Mouse (Mus musculus) forebrain, embryonic 13.5 days (tissue): Measurements from ENCODE around the gene Fam222a. TPM values are rescaled to one million over a fixed set of nuclear protein-coding genes. Genes with fewer than 3 reads are reported as not detected.

Experiments used
- ATAC-seq: fragments of 200-750 bp; cut with Nextera tagmentation; 2 replicates; pipeline ENCODE4 v1.8.0; 2017
- H3K27ac ChIP-seq: fragments of 300-500 bp; sonication (generic); 2 replicates; pipeline ENCODE4 v1.5.1; 2015; ENCODE audit warnings: inconsistent platforms, mild to moderate bottlenecking, moderate library complexity
- H3K27me3 ChIP-seq: fragments of 300-500 bp; sonication (generic); 2 replicates; pipeline ENCODE4 v1.6.1; 2015; ENCODE audit warnings: mild to moderate bottlenecking, inconsistent platforms
- H3K36me3 ChIP-seq: fragments of 300-500 bp; sonication (generic); 2 replicates; pipeline ENCODE4 v1.6.1; 2015; ENCODE audit warnings: mild to moderate bottlenecking, inconsistent platforms; ENCODE audit not compliant: poor library complexity, severe bottlenecking
- H3K4me1 ChIP-seq: fragments of 300-500 bp; sonication (generic); 2 replicates; pipeline ENCODE4 v1.6.1; 2015; ENCODE audit warnings: inconsistent platforms
- H3K4me2 ChIP-seq: fragments of 300-500 bp; sonication (generic); 2 replicates; pipeline ENCODE4 v1.6.1; 2015; ENCODE audit warnings: inconsistent platforms, mild to moderate bottlenecking, moderate library complexity
- H3K4me3 ChIP-seq: fragments of 300-500 bp; sonication (generic); 2 replicates; pipeline ENCODE4 v1.5.1; 2015; ENCODE audit warnings: mild to moderate bottlenecking, inconsistent platforms
- H3K9ac ChIP-seq: fragments of 300-500 bp; sonication (generic); 2 replicates; pipeline ENCODE4 v1.6.1; 2015; ENCODE audit warnings: mild to moderate bottlenecking, inconsistent platforms
- H3K9me3 ChIP-seq: fragments of 300-500 bp; sonication (generic); replicated peaks from 2 replicates; pipeline ENCODE4 v1.6.1; 2016; ENCODE audit warnings: inconsistent platforms
- WGBS: fragments of 180-500 bp; shearing (Covaris S2); methylation state at CpG from one replicate; pipeline ENCODE4 v1.1.7; 2015; 5-methylcytosine and 5-hydroxymethylcytosine counted together
- polyA plus RNA-seq: library from polyadenylated mRNA; unstranded; fragments of >200 nt; fragmentation: Nextera tagmentation; extraction: Ambion mirVana; gene quantifications from 2 replicates; pipeline ENCODE4 v1.2.1, GENCODE M21; 2015

The Fam222a gene
- polyA plus RNA-seq, 1 experiment from 2014 or later, result 4.8 TPM

GRCm38 (mm10) chr5:114588416-114588815, 20.6 kb downstream of the Fam222a start:
- 48% methylated on average over 10 of the region's 10 CpGs for WGBS
- peak overlapping the region; percentile 53; the same call in 1 of the 2 replicates for H3K27ac ChIP-seq
- H3K9ac ChIP-seq, result no peak overlapping the region; the same call in 1 of the 2 replicates
- peaks cover 92% of the 10 kb centered on the region for H3K4me1 ChIP-seq
- no peak for ATAC-seq
- no peaks in the 10 kb centered on the region for H3K36me3 ChIP-seq
- peaks cover 34% of the 10 kb centered on the region for H3K27me3 ChIP-seq
- H3K4me3 ChIP-seq, result no peak overlapping the region
- no peak overlapping the region for H3K4me2 ChIP-seq
- no peaks in the 10 kb centered on the region for H3K9me3 ChIP-seq

- Histone ChIP-seq H3K4me2 (0 out of 2 replicates have a peak overlapping the region, but pooled peaks have one; percentile 2), H3K27ac (peak overlapping the region; percentile 53), H3K9ac (peak overlapping the region; percentile 50), H3K4me1 (peaks cover 92% of the 10 kb centered on the region), H3K9me3 (no peaks in the 10 kb centered on the region), H3K36me3 (no peaks in the 10 kb centered on the region), H3K27me3 (peaks cover 28% of the 10 kb centered on the region), H3K4me3 (no peak overlapping the region)
- 12% methylated on average over 6 of the region's 6 CpGs for WGBS
- no peak for ATAC-seq
These were observed 21.2 kb downstream of the Fam222a start for GRCm38 (mm10) chr5:114589026-114589425.

GRCm38 (mm10) chr5:114589454-114589853, 21.6 kb downstream of the Fam222a start:
- H3K27me3 ChIP-seq, result peaks cover 28% of the 10 kb centered on the region
- no peak overlapping the region for H3K4me2 ChIP-seq
- H3K4me3 ChIP-seq, result no peak overlapping the region
- H3K27ac ChIP-seq, result peak overlapping the region; percentile 53
- H3K9me3 ChIP-seq, result no peaks in the 10 kb centered on the region
- peak overlapping the region; percentile 50; the same call in 1 of the 2 replicates for H3K9ac ChIP-seq
- H3K36me3 ChIP-seq, result 0 out of 2 replicates have a peak, but pooled peaks cover 4% of the 10 kb centered on the region
- ATAC-seq, result no peak
- WGBS, result 40% methylated on average over 2 of the region's 2 CpGs
- peaks cover 92% of the 10 kb centered on the region for H3K4me1 ChIP-seq

- no peaks in the 10 kb centered on the region for H3K9me3 ChIP-seq
These were observed 22.5 kb downstream of the Fam222a start for GRCm38 (mm10) chr5:114590043-114590913.

GRCm38 (mm10) chr5:114591151-114591561, 23.3 kb downstream of the Fam222a start:
- H3K4me3 ChIP-seq, result no peak overlapping the region
- peak overlapping the region; percentile 53 for H3K27ac ChIP-seq
- no peak overlapping the region for H3K9ac ChIP-seq
- H3K4me1 ChIP-seq, result peaks cover 80% of the 10 kb centered on the region
- H3K36me3 ChIP-seq, result peaks cover 19% of the 10 kb centered on the region
- 36% methylated on average over 15 of the region's 15 CpGs for WGBS
- peak overlapping the region; percentile 14; the same call in 1 of the 2 replicates for H3K4me2 ChIP-seq
- peaks cover 11% of the 10 kb centered on the region for H3K27me3 ChIP-seq
- H3K9me3 ChIP-seq, result no peaks in the 10 kb centered on the region
- ATAC-seq, result no peak

More at GRCm38 (mm10) chr5:114590043-114590913, 22.5 kb downstream of the Fam222a start:
- ATAC-seq, result no peak
- WGBS, result 78% methylated on average over 17 of the region's 17 CpGs
- H3K36me3 ChIP-seq, result peaks cover 12% of the 10 kb centered on the region
- H3K4me3 ChIP-seq, result no peak overlapping the region
- peak overlapping the region; percentile 53 for H3K27ac ChIP-seq
- H3K4me1 ChIP-seq, result peaks cover 85% of the 10 kb centered on the region
- no peak overlapping the region for H3K4me2 ChIP-seq
- H3K27me3 ChIP-seq, result peaks cover 20% of the 10 kb centered on the region
- peak overlapping the region; percentile 34 for H3K9ac ChIP-seq

- H3K4me3 ChIP-seq, result no peak overlapping the region
- no peaks in the 10 kb centered on the region for H3K9me3 ChIP-seq
- H3K27me3 ChIP-seq, result peaks cover 2% of the 10 kb centered on the region; the same call in 1 of the 2 replicates
- no peak for ATAC-seq
- H3K4me2 ChIP-seq, result peak overlapping the region; percentile 43
- 32% methylated on average over 19 of the region's 19 CpGs for WGBS
- H3K9ac ChIP-seq, result no peak overlapping the region
- H3K4me1 ChIP-seq, result peaks cover 87% of the 10 kb centered on the region
- peaks cover 19% of the 10 kb centered on the region for H3K36me3 ChIP-seq
- H3K27ac ChIP-seq, result peak overlapping the region; percentile 73
These were observed 24.8 kb downstream of the Fam222a start for GRCm38 (mm10) chr5:114592463-114593160.

- H3K9ac ChIP-seq, result 0 out of 2 replicates have a peak overlapping the region, but pooled peaks have one; percentile 18
- ATAC-seq, result peak; percentile 54; the same call in 1 of the 2 replicates
- peaks cover 19% of the 10 kb centered on the region for H3K36me3 ChIP-seq
- no peaks in the 10 kb centered on the region for H3K9me3 ChIP-seq
- H3K4me1 ChIP-seq, result peaks cover 81% of the 10 kb centered on the region
- peaks cover 2% of the 10 kb centered on the region; the same call in 1 of the 2 replicates for H3K27me3 ChIP-seq
- peak overlapping the region; percentile 73 for H3K27ac ChIP-seq
- 38% methylated on average over 12 of the region's 12 CpGs for WGBS
- H3K4me2 ChIP-seq, result peak overlapping the region; percentile 43
- H3K4me3 ChIP-seq, result peak overlapping the region; percentile 6; the same call in 1 of the 2 replicates
These were observed 25.5 kb downstream of the Fam222a start for GRCm38 (mm10) chr5:114593161-114593821.

- 0 out of 2 replicates have a peak overlapping the region, but pooled peaks have one; percentile 43 for H3K4me2 ChIP-seq
These were observed 26.1 kb downstream of the Fam222a start for GRCm38 (mm10) chr5:114593949-114594348.

GRCm38 (mm10) chr5:114594741-114595241, 27.0 kb downstream of the Fam222a start:
- Histone ChIP-seq H3K36me3 (peaks cover 19% of the 10 kb centered on the region), H3K27me3 (peaks cover 2% of the 10 kb centered on the region; the same call in 1 of the 2 replicates), H3K4me1 (peaks cover 74% of the 10 kb centered on the region), H3K4me2 (no peak overlapping the region), H3K9me3 (no peaks in the 10 kb centered on the region), H3K27ac (no peak overlapping the region), H3K4me3 (no peak overlapping the region), H3K9ac (no peak overlapping the region)
- 85% methylated on average over 15 of the region's 15 CpGs for WGBS
- ATAC-seq, result no peak

More at GRCm38 (mm10) chr5:114593949-114594348, 26.1 kb downstream of the Fam222a start:
- Histone ChIP-seq H3K9ac (no peak overlapping the region), H3K27me3 (peaks cover 2% of the 10 kb centered on the region; the same call in 1 of the 2 replicates), H3K27ac (peak overlapping the region; percentile 73), H3K4me1 (peaks cover 74% of the 10 kb centered on the region), H3K9me3 (no peaks in the 10 kb centered on the region), H3K36me3 (peaks cover 19% of the 10 kb centered on the region), H3K4me3 (no peak overlapping the region)
- ATAC-seq, result no peak
- WGBS, result 83% methylated on average over 5 of the region's 5 CpGs

- H3K9ac ChIP-seq, result no peak overlapping the region
- peaks cover 2% of the 10 kb centered on the region; the same call in 1 of the 2 replicates for H3K27me3 ChIP-seq
- peaks cover 57% of the 10 kb centered on the region for H3K4me1 ChIP-seq
- H3K36me3 ChIP-seq, result peaks cover 19% of the 10 kb centered on the region
- no peak overlapping the region for H3K4me3 ChIP-seq
- WGBS, result 44% methylated on average over 10 of the region's 10 CpGs
- H3K4me2 ChIP-seq, result no peak overlapping the region
- no peaks in the 10 kb centered on the region for H3K9me3 ChIP-seq
- no peak for ATAC-seq
- H3K27ac ChIP-seq, result no peak overlapping the region
These were observed 28.8 kb downstream of the Fam222a start for GRCm38 (mm10) chr5:114596604-114597003.

GRCm38 (mm10) chr5:114597222-114597621, 29.4 kb downstream of the Fam222a start:
- Histone ChIP-seq H3K9me3 (no peaks in the 10 kb centered on the region), H3K27ac (no peak overlapping the region), H3K36me3 (peaks cover 19% of the 10 kb centered on the region), H3K27me3 (no peaks in the 10 kb centered on the region; the same call in 1 of the 2 replicates), H3K4me3 (no peak overlapping the region), H3K9ac (no peak overlapping the region), H3K4me1 (peaks cover 57% of the 10 kb centered on the region), H3K4me2 (no peak overlapping the region)
- 61% methylated on average over 8 of the region's 8 CpGs for WGBS
- ATAC-seq, result no peak
